Mouse (Mus musculus) liver, adult 2 months (tissue): ENCODE measurements around the gene Fbxl3.

Experiments
- CTCF ChIP-seq: fragments of 200-500 bp; IDR thresholded peaks from 2 replicates; pipeline ENCODE4 v1.5.1; 2011; ENCODE audit warnings: low read depth, low read length, control low read depth
- POLR2A ChIP-seq: fragments of 200-500 bp; IDR thresholded peaks from 2 replicates; pipeline ENCODE4 v1.6.1; 2011; ENCODE audit warnings: low read length, control low read depth; ENCODE audit not compliant: insufficient read depth; ENCODE audit errors: extremely low read depth

DNA sequence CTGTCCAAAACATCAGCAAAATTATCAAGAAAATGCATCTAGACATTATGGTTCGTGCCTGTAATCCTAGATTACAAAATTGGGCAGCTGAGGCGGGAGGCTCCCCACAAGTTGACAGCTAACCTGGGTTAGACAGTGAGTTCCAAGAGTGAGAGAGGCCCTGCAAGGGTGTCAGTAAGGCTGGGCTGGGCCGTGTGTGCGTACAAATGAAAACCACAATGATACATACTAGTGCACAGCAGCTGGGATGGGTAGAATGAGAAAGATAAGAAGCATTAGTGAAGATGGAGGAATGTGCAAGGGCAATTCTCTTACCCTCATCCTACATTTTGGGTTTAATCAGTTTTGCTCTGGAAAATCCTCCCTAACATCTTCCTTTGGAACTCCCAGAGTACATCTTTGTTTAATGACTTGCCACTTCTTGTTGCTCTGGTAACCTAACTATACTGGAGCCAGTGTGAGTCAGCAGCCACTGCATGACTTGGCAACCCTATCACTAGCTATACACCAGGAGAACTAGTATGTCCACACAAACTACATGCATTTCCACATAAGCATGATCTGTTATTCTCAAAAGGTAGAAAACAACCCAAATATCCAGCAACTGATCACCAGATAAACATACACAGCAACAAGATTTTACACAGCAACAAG, 12.6 kb downstream of the Fbxl3 start:
- no peak for TF ChIP-seq POLR2A
- no peak for TF ChIP-seq CTCF
